20 mouse cellular contexts compared by ENCODE assay signal in the genomic region with DNA sequence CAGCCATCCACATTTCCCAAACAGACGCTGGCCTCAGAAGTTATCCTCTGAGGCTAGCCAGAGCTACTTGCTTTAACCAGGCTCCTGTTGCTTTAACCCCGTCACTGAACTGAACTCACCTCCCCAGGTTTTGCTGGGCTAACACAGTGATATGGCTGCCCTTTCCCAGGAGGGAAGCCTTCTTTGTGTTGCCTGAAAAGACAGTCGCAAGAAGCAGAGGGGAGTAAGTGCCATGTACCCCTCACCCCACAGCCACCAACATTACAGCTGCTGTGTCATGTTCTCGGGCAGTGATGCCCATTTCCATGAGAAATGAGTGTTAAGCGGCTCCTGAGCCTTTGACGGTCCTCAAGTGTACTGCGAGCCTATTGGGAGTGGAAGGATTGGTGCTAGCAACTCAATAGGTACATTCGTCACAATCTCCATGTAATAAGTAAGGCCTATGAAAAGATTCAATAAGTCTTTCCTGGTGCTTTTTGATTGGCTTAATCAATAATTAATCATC.
DNase-seq lines count a peak whose midpoint lies in the region; ATAC-seq and TF ChIP-seq lines count a peak whose summit lies in the region.
"Had no signal": no experiment of that assay in that cellular context is flagged by ENCODE, and none has a peak within 500 bp of the region (broad histone marks: within the 10 kb centered on the region; RNA-seq: fewer than 3 reads in every experiment).

No protein-coding gene starts in this region.

- 16% methylated on average over 8 of the region's 8 CpGs for WGBS in forebrain, embryonic 12.5 days
- WGBS in forebrain, embryonic 16.5 days, result 15% methylated on average over 8 of the region's 8 CpGs
- 32% methylated on average over 8 of the region's 8 CpGs for WGBS in midbrain, embryonic 10.5 days
- 31% methylated on average over 8 of the region's 8 CpGs for whole genome bisulfite sequencing in midbrain, postnatal 0 days
- WGBS in midbrain, embryonic 11.5 days, result 23% methylated on average over 8 of the region's 8 CpGs
- WGBS in midbrain, embryonic 16.5 days, result 15% methylated on average over 8 of the region's 8 CpGs

- H3K4me2 ChIP-seq in forebrain, embryonic 12.5 days, result no peak overlapping the region
- H3K4me2 ChIP-seq in forebrain, embryonic 16.5 days (ENCODE audit: low read length), result no peak overlapping the region
- H3K4me2 ChIP-seq in midbrain, postnatal 0 days (ENCODE audit: low read depth, low read length, poor library complexity, severe bottlenecking), result no peak overlapping the region
- no peak overlapping the region for H3K4me2 ChIP-seq in midbrain, embryonic 11.5 days
- H3K4me2 ChIP-seq in midbrain, embryonic 16.5 days (ENCODE audit: low read length), result no peak overlapping the region
- H3K4me2 ChIP-seq: heart, embryonic 15.5 days; limb, embryonic 15.5 days; liver, embryonic 13.5 days; stomach, embryonic 15.5 days had no signal

- no peak for TF ChIP-seq CTCF in midbrain, postnatal 0 days (IDR thresholded peaks at IDR 0.05)

- peaks cover 31% of the 10 kb centered on the region for H3K4me1 ChIP-seq in forebrain, embryonic 12.5 days
- peaks cover 6% of the 10 kb centered on the region for H3K4me1 ChIP-seq in forebrain, embryonic 16.5 days (replicated peaks; ENCODE audit: control insufficient read depth, insufficient read depth, low read length)
- H3K4me1 ChIP-seq in midbrain, embryonic 10.5 days, result peaks cover 54% of the 10 kb centered on the region
- no peaks in the 10 kb centered on the region for H3K4me1 ChIP-seq in midbrain, postnatal 0 days (ENCODE audit: insufficient read depth, low read length)
- H3K4me1 ChIP-seq in midbrain, embryonic 11.5 days (ENCODE audit: control insufficient read depth, insufficient read depth, low read length), result peaks cover 22% of the 10 kb centered on the region
- peaks cover 4% of the 10 kb centered on the region for H3K4me1 ChIP-seq in midbrain, embryonic 16.5 days (ENCODE audit: control insufficient read depth, insufficient read depth, low read length)
- H3K4me1 ChIP-seq: heart, embryonic 15.5 days; limb, embryonic 15.5 days; stomach, embryonic 15.5 days had no signal

- H3K4me3 ChIP-seq in forebrain, embryonic 12.5 days (replicated peaks), result no peak overlapping the region
- H3K4me3 ChIP-seq in forebrain, embryonic 16.5 days (replicated peaks; ENCODE audit: low read length), result no peak overlapping the region
- H3K4me3 ChIP-seq in midbrain, embryonic 10.5 days, result no peak overlapping the region
- H3K4me3 ChIP-seq in midbrain, postnatal 0 days (ENCODE audit: low read depth, low read length), result no peak overlapping the region
- no peak overlapping the region for H3K4me3 ChIP-seq in midbrain, embryonic 11.5 days (ENCODE audit: low read depth, low read length)
- H3K4me3 ChIP-seq in midbrain, embryonic 16.5 days (ENCODE audit: low read depth, low read length), result no peak overlapping the region
- H3K4me3 ChIP-seq: erythroblast, embryonic 14.5 days; heart, embryonic 10.5 days; heart, embryonic 15.5 days; limb, embryonic 15.5 days; liver, embryonic 13.5 days; stomach, embryonic 15.5 days had no signal

- H3K9me3 ChIP-seq in forebrain, embryonic 12.5 days, result no peaks in the 10 kb centered on the region
- no peaks in the 10 kb centered on the region for H3K9me3 ChIP-seq in forebrain, embryonic 16.5 days (ENCODE audit: control insufficient read depth, low read length)
- no peaks in the 10 kb centered on the region for H3K9me3 ChIP-seq in midbrain, embryonic 10.5 days (replicated peaks)
- no peaks in the 10 kb centered on the region for H3K9me3 ChIP-seq in midbrain, postnatal 0 days (ENCODE audit: low read length)
- no peaks in the 10 kb centered on the region for H3K9me3 ChIP-seq in midbrain, embryonic 11.5 days (ENCODE audit: control insufficient read depth, low read length)
- H3K9me3 ChIP-seq in midbrain, embryonic 16.5 days (replicated peaks; ENCODE audit: control insufficient read depth, low read length, poor library complexity, severe bottlenecking), result no peaks in the 10 kb centered on the region
- H3K9me3 ChIP-seq: heart, embryonic 10.5 days; heart, embryonic 15.5 days; limb, embryonic 15.5 days; liver, embryonic 13.5 days; stomach, embryonic 15.5 days had no signal

- H3K36me3 ChIP-seq in forebrain, embryonic 12.5 days (replicated peaks), result peaks cover 32% of the 10 kb centered on the region
- peaks cover 18% of the 10 kb centered on the region for H3K36me3 ChIP-seq in forebrain, embryonic 16.5 days (ENCODE audit: control insufficient read depth, insufficient read depth)
- H3K36me3 ChIP-seq in midbrain, embryonic 10.5 days, result peaks cover 58% of the 10 kb centered on the region
- H3K36me3 ChIP-seq in midbrain, postnatal 0 days (ENCODE audit: insufficient read depth, low read length), result peaks cover 25% of the 10 kb centered on the region
- 0 out of 2 replicates have a peak, but pooled peaks cover 7% of the 10 kb centered on the region for H3K36me3 ChIP-seq in midbrain, embryonic 11.5 days (ENCODE audit: control insufficient read depth, insufficient read depth, low read length)
- H3K36me3 ChIP-seq in midbrain, embryonic 16.5 days (ENCODE audit: control insufficient read depth, insufficient read depth, low read length), result peaks cover 6% of the 10 kb centered on the region
- H3K36me3 ChIP-seq: stomach, embryonic 15.5 days had no signal

- no peak; the same call in 1 of the 2 replicates for ATAC-seq in forebrain, embryonic 12.5 days (ENCODE audit: low FRiP score)
- ATAC-seq in forebrain, embryonic 16.5 days, result no peak
- no peak for ATAC-seq in midbrain, postnatal 0 days (ENCODE audit: low FRiP score)
- peak; percentile 43; the same call in 1 of the 2 replicates for ATAC-seq in midbrain, embryonic 11.5 days (ENCODE audit: low FRiP score)
- 0 out of 2 replicates have a peak, but pooled peaks have one; percentile 15 for ATAC-seq in midbrain, embryonic 16.5 days
- ATAC-seq: Patski had no signal

- H3K9ac ChIP-seq in forebrain, embryonic 12.5 days, result no peak overlapping the region
- H3K9ac ChIP-seq in forebrain, embryonic 16.5 days (replicated peaks; ENCODE audit: low read depth, low read length), result no peak overlapping the region
- H3K9ac ChIP-seq in midbrain, postnatal 0 days (replicated peaks; ENCODE audit: low read length, poor library complexity, severe bottlenecking), result no peak overlapping the region
- no peak overlapping the region for H3K9ac ChIP-seq in midbrain, embryonic 11.5 days (ENCODE audit: low read length)
- no peak overlapping the region for H3K9ac ChIP-seq in midbrain, embryonic 16.5 days (ENCODE audit: low read depth, low read length)
- H3K9ac ChIP-seq: heart, embryonic 15.5 days; limb, embryonic 15.5 days; liver, embryonic 13.5 days; stomach, embryonic 15.5 days had no signal

- peaks cover 80% of the 10 kb centered on the region for H3K27me3 ChIP-seq in forebrain, embryonic 12.5 days
- 0 out of 2 replicates have a peak, but pooled peaks cover 2% of the 10 kb centered on the region for H3K27me3 ChIP-seq in forebrain, embryonic 16.5 days (replicated peaks; ENCODE audit: control insufficient read depth, insufficient read depth, low read length)
- H3K27me3 ChIP-seq in midbrain, embryonic 10.5 days (ENCODE audit: low read depth, poor library complexity, severe bottlenecking), result peaks cover 47% of the 10 kb centered on the region
- H3K27me3 ChIP-seq in midbrain, postnatal 0 days (ENCODE audit: insufficient read depth, low read length), result no peaks in the 10 kb centered on the region
- H3K27me3 ChIP-seq in midbrain, embryonic 11.5 days (ENCODE audit: control insufficient read depth, insufficient read depth, low read length), result no peaks in the 10 kb centered on the region
- H3K27me3 ChIP-seq in midbrain, embryonic 16.5 days (ENCODE audit: control insufficient read depth, insufficient read depth, low read depth, low read length), result no peaks in the 10 kb centered on the region
- H3K27me3 ChIP-seq: heart, embryonic 15.5 days; limb, embryonic 15.5 days; liver, embryonic 13.5 days; Patski; stomach, embryonic 15.5 days had no signal

- H3K27ac ChIP-seq in forebrain, embryonic 12.5 days, result peak overlapping the region; percentile 14; the same call in 1 of the 2 replicates
- H3K27ac ChIP-seq in forebrain, embryonic 16.5 days (ENCODE audit: low read length), result no peak overlapping the region
- H3K27ac ChIP-seq in midbrain, embryonic 10.5 days (replicated peaks), result peak overlapping the region; percentile 74
- H3K27ac ChIP-seq in midbrain, postnatal 0 days (ENCODE audit: low read depth, low read length), result no peak overlapping the region
- no peak overlapping the region for H3K27ac ChIP-seq in midbrain, embryonic 11.5 days (ENCODE audit: low read depth, low read length)
- no peak overlapping the region for H3K27ac ChIP-seq in midbrain, embryonic 16.5 days (ENCODE audit: low read length)
- H3K27ac ChIP-seq: heart, embryonic 10.5 days; heart, embryonic 15.5 days; kidney, postnatal 0 days; limb, embryonic 15.5 days; liver, embryonic 13.5 days; macrophage; stomach, embryonic 15.5 days had no signal

- peak; percentile 42 for DNase-seq in midbrain, embryonic 10.5 days (ENCODE audit: low spot score)
- no peak for DNase-seq in midbrain, postnatal 0 days (ENCODE audit: low spot score)
- DNase-seq in midbrain, embryonic 11.5 days (ENCODE audit: low spot score, missing footprints), result peak; percentile 89
- no peak for DNase-seq in layer of hippocampus, adult 9-11 months
- DNase-seq: gastrocnemius, postnatal 25 days; heart, adult 11 months; layer of hippocampus, postnatal 36 days; right cerebral cortex, postnatal 25 days had no signal

Comparison
In these comparisons a context has a peak if more than half of its experiments do, and no peak if none do; other contexts are left out.
1. ATAC-seq: peak in midbrain, embryonic 11.5 days (single experiment) and midbrain, embryonic 16.5 days (single experiment); none in forebrain, embryonic 12.5 days (single experiment), forebrain, embryonic 16.5 days (single experiment) and midbrain, postnatal 0 days (single experiment).
2. H3K27ac ChIP-seq: peak in forebrain, embryonic 12.5 days (single experiment) and midbrain, embryonic 10.5 days (single experiment); none in forebrain, embryonic 16.5 days (single experiment), midbrain, postnatal 0 days (single experiment), midbrain, embryonic 11.5 days (single experiment) and midbrain, embryonic 16.5 days (single experiment).
3. DNase-seq: peak in midbrain, embryonic 10.5 days (single experiment) and midbrain, embryonic 11.5 days (single experiment); none in midbrain, postnatal 0 days (single experiment) and layer of hippocampus, adult 9-11 months (single experiment).